Comparison of ENCODE assay signal across 31 mouse cellular contexts in genomic region chr15:98425188-98425587, GRCm38 (mm10). TPM values are rescaled to one million over a fixed set of nuclear protein-coding genes. Genes with fewer than 3 reads are reported as not detected.
A peak's percentile ranks its signal among the peaks of the same experiment; 100 is the strongest.
DNase-seq lines count a peak whose midpoint lies in the region; ATAC-seq and TF ChIP-seq lines count a peak whose summit lies in the region.
"Had no signal": no experiment of that assay in that cellular context is flagged by ENCODE, and none has a peak within 500 bp of the region (broad histone marks: within the 10 kb centered on the region; RNA-seq: fewer than 3 reads in every experiment).

No protein-coding gene starts in this region.

- H3K9me3 ChIP-seq in embryonic facial prominence, embryonic 10.5 days: no peaks in the 10 kb centered on the region
- no peaks in the 10 kb centered on the region for H3K9me3 ChIP-seq in intestine, embryonic 15.5 days
- H3K9me3 ChIP-seq in intestine, postnatal 0 days (ENCODE audit: control insufficient read depth): no peaks in the 10 kb centered on the region
- H3K9me3 ChIP-seq: embryonic facial prominence, embryonic 12.5 days; forebrain, embryonic 13.5 days; forebrain, embryonic 15.5 days; G1E had no signal

- DNase-seq in heart, adult 11 months: peak; percentile 79
- DNase-seq in heart, postnatal 4 days: no peak
- DNase-seq in embryonic facial prominence, embryonic 10.5 days (ENCODE audit: low spot score): no peak
- DNase-seq in B cell, adult 2 months: no peak
- no peak for DNase-seq in thymus, postnatal 25 days
- no peak for DNase-seq in adrenal gland, postnatal 4 days (ENCODE audit: low spot score in 2 of 2)
- DNase-seq: adrenal gland, adult 8-10 months; adrenal gland, postnatal 14 days; adrenal gland, postnatal 36 days; cerebellum, adult 11 months; cerebellum, adult 18-20 months; cerebellum, adult 8-10 months; cerebellum, adult 9-11 months; cerebellum, postnatal 14 days; cerebellum, postnatal 36 days; forebrain, postnatal 0 days had no signal

- peaks cover 30% of the 10 kb centered on the region for H3K4me1 ChIP-seq in embryonic facial prominence, embryonic 10.5 days
- H3K4me1 ChIP-seq in intestine, embryonic 15.5 days (replicated peaks): 0 out of 2 replicates have a peak, but pooled peaks cover 5% of the 10 kb centered on the region
- no peaks in the 10 kb centered on the region for H3K4me1 ChIP-seq in intestine, postnatal 0 days (replicated peaks; ENCODE audit: control insufficient read depth, insufficient read depth, low read length)
- H3K4me1 ChIP-seq: forebrain, embryonic 15.5 days had no signal

- TF ChIP-seq CTCF in intestine, postnatal 0 days (IDR thresholded peaks at IDR 0.05; ENCODE audit: low read depth): no peak

- WGBS in embryonic facial prominence, embryonic 10.5 days: 91% methylated on average over 7 of the region's 7 CpGs
- 52% methylated on average over 7 of the region's 7 CpGs for WGBS in intestine, embryonic 15.5 days
- WGBS in intestine, postnatal 0 days: 38% methylated on average over 7 of the region's 7 CpGs

- H3K27me3 ChIP-seq in embryonic facial prominence, embryonic 10.5 days (replicated peaks; ENCODE audit: low read depth, poor library complexity, severe bottlenecking): no peaks in the 10 kb centered on the region
- no peaks in the 10 kb centered on the region for H3K27me3 ChIP-seq in intestine, embryonic 15.5 days (replicated peaks)
- H3K27me3 ChIP-seq in intestine, postnatal 0 days (replicated peaks; ENCODE audit: control insufficient read depth, insufficient read depth, low read length): no peaks in the 10 kb centered on the region
- H3K27me3 ChIP-seq: embryonic facial prominence, embryonic 12.5 days; forebrain, embryonic 13.5 days; forebrain, embryonic 15.5 days had no signal

- H3K27ac ChIP-seq in embryonic facial prominence, embryonic 10.5 days (replicated peaks): peak overlapping the region; percentile 65; the same call in 1 of the 2 replicates
- H3K27ac ChIP-seq in intestine, embryonic 15.5 days: peak overlapping the region; percentile 58; the same call in 1 of the 2 replicates
- H3K27ac ChIP-seq in intestine, postnatal 0 days (ENCODE audit: low read depth, low read length): peak overlapping the region; percentile 61; the same call in 1 of the 2 replicates
- H3K27ac ChIP-seq: embryonic facial prominence, embryonic 12.5 days; forebrain, embryonic 13.5 days; forebrain, embryonic 15.5 days had no signal

- H3K9ac ChIP-seq in intestine, embryonic 15.5 days: no peak overlapping the region
- H3K9ac ChIP-seq in intestine, postnatal 0 days (ENCODE audit: low read depth, low read length): no peak overlapping the region
- H3K9ac ChIP-seq: embryonic facial prominence, embryonic 12.5 days; forebrain, embryonic 13.5 days; forebrain, embryonic 15.5 days; forebrain, postnatal 0 days had no signal

- peak; percentile 96 for ATAC-seq in intestine, embryonic 15.5 days
- peak; percentile 96 for ATAC-seq in intestine, postnatal 0 days
- ATAC-seq: activated CD4-positive, CD25-positive, alpha-beta regulatory T cell, adult 4 months; CD4-positive, CD25-positive, alpha-beta regulatory T cell, adult 4 months; forebrain, embryonic 13.5 days; forebrain, embryonic 15.5 days; forebrain, postnatal 0 days; Patski had no signal

- peak overlapping the region; percentile 9; the same call in 1 of the 2 replicates for H3K4me2 ChIP-seq in intestine, embryonic 15.5 days (replicated peaks)
- peak overlapping the region; percentile 50 for H3K4me2 ChIP-seq in intestine, postnatal 0 days (replicated peaks; ENCODE audit: low read depth)
- H3K4me2 ChIP-seq: forebrain, embryonic 13.5 days; forebrain, embryonic 15.5 days had no signal

- no peaks in the 10 kb centered on the region for H3K36me3 ChIP-seq in embryonic facial prominence, embryonic 10.5 days (replicated peaks)
- no peaks in the 10 kb centered on the region for H3K36me3 ChIP-seq in intestine, embryonic 15.5 days
- H3K36me3 ChIP-seq in intestine, postnatal 0 days (ENCODE audit: control insufficient read depth, insufficient read depth): no peaks in the 10 kb centered on the region
- H3K36me3 ChIP-seq: embryonic facial prominence, embryonic 12.5 days; forebrain, embryonic 15.5 days; G1E had no signal

- H3K4me3 ChIP-seq in embryonic facial prominence, embryonic 10.5 days: no peak overlapping the region
- no peak overlapping the region for H3K4me3 ChIP-seq in intestine, embryonic 15.5 days (replicated peaks)
- no peak overlapping the region for H3K4me3 ChIP-seq in intestine, postnatal 0 days (ENCODE audit: low read depth, low read length)
- H3K4me3 ChIP-seq: embryonic facial prominence, embryonic 12.5 days; forebrain, embryonic 13.5 days; forebrain, embryonic 15.5 days had no signal

RNA-seq across cellular contexts. Expression of gene Olfr282, which starts 5.8 kb away (rescaled TPM):
- not detected for total RNA-seq in heart, postnatal 4 days (2021)
- polyA plus RNA-seq in embryonic facial prominence, embryonic 10.5 days (2016; fragmentation: Nextera tagmentation; extraction: Ambion mirVana): not detected in 2 replicates
- polyA plus RNA-seq in intestine, embryonic 15.5 days (2015; fragmentation: Nextera tagmentation; extraction: Ambion mirVana): not detected in 2 replicates
- polyA plus RNA-seq in intestine, postnatal 0 days (2015; fragmentation: Nextera tagmentation; extraction: Ambion mirVana): not detected in 2 replicates
- not detected for total RNA-seq in adrenal gland, postnatal 4 days (2021)
- total RNA-seq: adrenal gland, adult 18-20 months; adrenal gland, adult 8-10 months; adrenal gland, postnatal 14 days; adrenal gland, postnatal 36 days; CH12.LX; common myeloid progenitor, adult 5-6 weeks; forebrain, postnatal 0 days; G1E had no signal
- polyA plus RNA-seq: activated CD4-positive, CD25-positive, alpha-beta regulatory T cell, adult 4 months; brain, embryonic 14.5 days; CD4-positive, CD25-positive, alpha-beta regulatory T cell, adult 4 months; embryonic facial prominence, embryonic 12.5 days; embryonic facial prominence, embryonic 14.5 days; forebrain, embryonic 11.5 days; forebrain, embryonic 13.5 days; forebrain, embryonic 15.5 days; forebrain, postnatal 0 days; G1E; Patski had no signal

RNA-seq across cellular contexts. Expression of gene Olfr281, which starts 27.2 kb away (rescaled TPM):
- not detected for total RNA-seq in heart, postnatal 4 days (2021)
- not detected in 2 replicates for polyA plus RNA-seq in embryonic facial prominence, embryonic 10.5 days (2016; fragmentation: Nextera tagmentation; extraction: Ambion mirVana)
- not detected in 2 replicates for polyA plus RNA-seq in intestine, embryonic 15.5 days (2015; fragmentation: Nextera tagmentation; extraction: Ambion mirVana)
- not detected in 2 replicates for polyA plus RNA-seq in intestine, postnatal 0 days (2015; fragmentation: Nextera tagmentation; extraction: Ambion mirVana)
- not detected for total RNA-seq in adrenal gland, postnatal 4 days (2021)
- total RNA-seq: adrenal gland, adult 18-20 months; adrenal gland, adult 8-10 months; adrenal gland, postnatal 14 days; adrenal gland, postnatal 36 days; CH12.LX; common myeloid progenitor, adult 5-6 weeks; forebrain, postnatal 0 days had no signal
- polyA plus RNA-seq: activated CD4-positive, CD25-positive, alpha-beta regulatory T cell, adult 4 months; brain, embryonic 14.5 days; CD4-positive, CD25-positive, alpha-beta regulatory T cell, adult 4 months; forebrain, embryonic 11.5 days; forebrain, embryonic 13.5 days; forebrain, embryonic 15.5 days; forebrain, postnatal 0 days; G1E; Patski had no signal

RNA-seq across cellular contexts. Expression of gene Olfr283, which starts 44.4 kb away (rescaled TPM):
- not detected for total RNA-seq in heart, postnatal 4 days (2021)
- not detected in 2 replicates for polyA plus RNA-seq in embryonic facial prominence, embryonic 10.5 days (2016; fragmentation: Nextera tagmentation; extraction: Ambion mirVana)
- not detected in 2 replicates for polyA plus RNA-seq in intestine, embryonic 15.5 days (2015; fragmentation: Nextera tagmentation; extraction: Ambion mirVana)
- polyA plus RNA-seq in intestine, postnatal 0 days (2015; fragmentation: Nextera tagmentation; extraction: Ambion mirVana): not detected in 2 replicates
- total RNA-seq in adrenal gland, postnatal 4 days (2021): not detected
- total RNA-seq: adrenal gland, adult 18-20 months; adrenal gland, adult 8-10 months; adrenal gland, postnatal 14 days; adrenal gland, postnatal 36 days; CH12.LX; common myeloid progenitor, adult 5-6 weeks; forebrain, postnatal 0 days; G1E had no signal
- polyA plus RNA-seq: activated CD4-positive, CD25-positive, alpha-beta regulatory T cell, adult 4 months; brain, embryonic 14.5 days; CD4-positive, CD25-positive, alpha-beta regulatory T cell, adult 4 months; embryonic facial prominence, embryonic 14.5 days; forebrain, embryonic 11.5 days; forebrain, embryonic 13.5 days; forebrain, embryonic 15.5 days; forebrain, postnatal 0 days; G1E; Patski had no signal

RNA-seq across cellular contexts. Expression of gene OR5BS1P, which starts 44.5 kb away (rescaled TPM):
- total RNA-seq in heart, postnatal 4 days (2021): not detected
- polyA plus RNA-seq in embryonic facial prominence, embryonic 10.5 days (2016; fragmentation: Nextera tagmentation; extraction: Ambion mirVana): not detected in 2 replicates
- polyA plus RNA-seq in intestine, embryonic 15.5 days (2015; fragmentation: Nextera tagmentation; extraction: Ambion mirVana): not detected in 2 replicates
- polyA plus RNA-seq in intestine, postnatal 0 days (2015; fragmentation: Nextera tagmentation; extraction: Ambion mirVana): not detected in 2 replicates
- total RNA-seq in adrenal gland, postnatal 4 days (2021): not detected
- total RNA-seq: adrenal gland, adult 18-20 months; adrenal gland, adult 8-10 months; adrenal gland, postnatal 14 days; adrenal gland, postnatal 36 days; CH12.LX; common myeloid progenitor, adult 5-6 weeks; forebrain, postnatal 0 days had no signal
- polyA plus RNA-seq: brain, embryonic 14.5 days; CD4-positive, CD25-positive, alpha-beta regulatory T cell, adult 4 months; embryonic facial prominence, embryonic 12.5 days; embryonic facial prominence, embryonic 14.5 days; forebrain, embryonic 11.5 days; forebrain, embryonic 13.5 days; forebrain, embryonic 15.5 days; forebrain, postnatal 0 days; G1E; Patski had no signal

RNA-seq across cellular contexts. Expression of gene Lalba, which starts 57.3 kb away (rescaled TPM):
- total RNA-seq in heart, postnatal 4 days (2021): not detected
- polyA plus RNA-seq in embryonic facial prominence, embryonic 10.5 days (2016; fragmentation: Nextera tagmentation; extraction: Ambion mirVana): 0.20 and 0.26 TPM in 2 replicates
- polyA plus RNA-seq in intestine, embryonic 15.5 days (2015; fragmentation: Nextera tagmentation; extraction: Ambion mirVana): 0.23 TPM in 1 of 2 replicates, not detected in the other
- 0.34 and 0.56 TPM in 2 replicates for polyA plus RNA-seq in intestine, postnatal 0 days (2015; fragmentation: Nextera tagmentation; extraction: Ambion mirVana)
- total RNA-seq in adrenal gland, postnatal 4 days (2021): not detected
- total RNA-seq: adrenal gland, adult 18-20 months; adrenal gland, adult 8-10 months; adrenal gland, postnatal 14 days; adrenal gland, postnatal 36 days; CH12.LX; common myeloid progenitor, adult 5-6 weeks; forebrain, postnatal 0 days; G1E had no signal
- polyA plus RNA-seq: activated CD4-positive, CD25-positive, alpha-beta regulatory T cell, adult 4 months; brain, embryonic 14.5 days; embryonic facial prominence, embryonic 12.5 days; embryonic facial prominence, embryonic 14.5 days; forebrain, embryonic 13.5 days; forebrain, embryonic 15.5 days; forebrain, postnatal 0 days; G1E; Patski had no signal
